Mouse (Mus musculus): ENCODE results near the gene Cpne8. TPM values are rescaled to one million over a fixed set of nuclear protein-coding genes. Genes with fewer than 3 reads are reported as not detected.
A peak's percentile ranks its signal among the peaks of the same experiment; 100 is the strongest.

Cpne8 gene
- polyA plus RNA-seq (2015; fragmentation: Nextera tagmentation; extraction: Ambion mirVana) = 7.2 and 7.7 TPM in 2 replicates

DNA sequence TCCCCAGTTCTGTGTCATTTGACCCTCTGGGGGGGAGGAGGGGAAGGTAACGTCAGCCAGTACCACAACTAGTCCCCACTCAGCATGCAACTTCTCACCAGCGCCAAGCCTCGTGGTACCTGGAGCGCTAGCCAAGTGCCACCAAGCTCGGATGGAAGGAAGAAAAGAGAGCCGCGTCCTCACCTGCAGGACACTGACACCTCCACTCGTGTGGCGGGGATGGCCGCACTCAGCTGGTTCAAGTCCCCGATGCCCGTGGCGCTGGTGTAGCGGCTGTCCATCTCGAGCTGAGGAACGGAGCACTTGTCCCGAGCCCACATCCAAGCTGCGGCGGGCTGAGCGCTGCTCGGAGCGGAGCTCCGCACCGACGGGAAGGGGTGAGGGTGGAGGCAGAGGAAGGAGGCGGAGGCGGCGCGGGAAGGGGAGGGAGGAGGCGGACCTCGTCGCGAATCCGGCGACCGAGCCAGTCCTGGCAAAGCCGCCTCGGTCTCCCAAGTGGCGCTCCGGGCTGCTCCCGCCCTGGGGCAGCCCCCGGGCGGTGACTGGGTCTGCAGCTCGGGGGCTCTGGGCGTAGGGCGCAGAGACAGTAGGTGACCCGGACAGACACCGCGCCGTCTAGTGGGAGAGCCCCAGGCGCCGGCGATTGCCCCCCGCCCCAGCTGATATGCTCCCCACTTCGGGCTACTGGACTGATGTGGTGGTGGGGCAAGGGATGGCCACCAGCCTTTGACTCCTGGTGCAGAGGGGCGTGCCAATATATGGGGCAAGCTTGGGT lies at the start of gene Cpne8:
Gene Cpne8 (minus strand): TSS at position 448 of the 775 bp plus-strand sequence.
- no peak for DNase-seq (ENCODE audit: low spot score)

DNA sequence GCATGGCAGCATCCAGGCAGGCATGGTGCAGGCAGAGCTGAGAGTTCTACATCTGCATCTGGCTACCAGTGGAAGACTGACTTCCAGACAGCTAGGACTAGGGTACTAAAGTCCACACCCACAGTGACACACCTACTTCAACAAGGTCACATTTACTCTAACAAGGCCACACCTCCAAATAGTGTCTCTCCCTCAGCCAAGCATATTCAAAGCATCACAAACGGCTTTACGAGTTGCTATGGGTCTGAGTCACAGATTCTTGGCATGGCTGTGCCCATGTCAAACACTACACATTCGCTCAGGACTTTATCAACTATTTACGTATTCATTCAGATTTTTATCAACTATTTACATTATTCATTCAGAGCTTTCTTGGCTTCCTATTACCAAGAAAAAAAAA lies 38.5 kb upstream of the Cpne8 start:
- no peak for DNase-seq (ENCODE audit: low spot score)

DNA sequence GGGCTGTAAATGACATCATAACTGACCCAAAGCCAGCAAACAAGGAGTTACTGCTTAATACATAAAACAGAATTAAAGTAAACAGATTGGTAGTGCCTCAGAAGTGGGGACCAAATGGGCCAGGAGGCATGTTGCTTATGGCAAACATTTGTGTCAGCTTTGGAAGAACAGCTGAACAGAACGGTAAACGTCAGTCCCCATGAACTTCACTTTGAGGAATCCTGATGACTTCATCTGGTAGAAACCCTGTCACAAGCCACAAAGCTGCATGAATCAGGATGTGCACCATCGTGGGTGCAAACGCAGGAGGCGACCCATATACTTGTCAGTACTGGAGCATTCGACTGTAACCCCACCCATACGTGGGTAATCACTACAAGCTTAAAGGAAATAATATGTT lies 30.1 kb upstream of the Cpne8 start:
- no peak for DNase-seq (ENCODE audit: low spot score)

DNA sequence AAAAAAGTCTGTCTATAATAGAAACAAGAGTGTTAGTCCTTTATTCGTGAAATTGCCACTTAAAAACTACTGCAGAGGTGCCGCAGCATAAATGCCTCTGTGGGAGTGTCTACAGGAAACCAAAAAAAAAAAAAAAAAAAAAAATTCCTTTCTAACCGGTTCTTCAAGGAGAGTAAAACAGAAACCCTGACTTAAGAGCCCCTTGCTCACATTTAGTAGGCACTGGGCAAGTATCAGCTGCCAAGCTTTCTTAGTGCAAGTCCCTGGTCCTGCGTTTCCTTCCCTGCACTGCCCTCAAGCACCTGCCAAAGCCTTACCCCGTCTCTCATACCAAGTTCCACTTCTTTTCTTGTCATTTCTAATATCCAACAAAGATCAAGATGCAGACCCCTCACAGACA lies 25.1 kb upstream of the Cpne8 start:
- DNase-seq (ENCODE audit: low spot score) = no peak

DNA sequence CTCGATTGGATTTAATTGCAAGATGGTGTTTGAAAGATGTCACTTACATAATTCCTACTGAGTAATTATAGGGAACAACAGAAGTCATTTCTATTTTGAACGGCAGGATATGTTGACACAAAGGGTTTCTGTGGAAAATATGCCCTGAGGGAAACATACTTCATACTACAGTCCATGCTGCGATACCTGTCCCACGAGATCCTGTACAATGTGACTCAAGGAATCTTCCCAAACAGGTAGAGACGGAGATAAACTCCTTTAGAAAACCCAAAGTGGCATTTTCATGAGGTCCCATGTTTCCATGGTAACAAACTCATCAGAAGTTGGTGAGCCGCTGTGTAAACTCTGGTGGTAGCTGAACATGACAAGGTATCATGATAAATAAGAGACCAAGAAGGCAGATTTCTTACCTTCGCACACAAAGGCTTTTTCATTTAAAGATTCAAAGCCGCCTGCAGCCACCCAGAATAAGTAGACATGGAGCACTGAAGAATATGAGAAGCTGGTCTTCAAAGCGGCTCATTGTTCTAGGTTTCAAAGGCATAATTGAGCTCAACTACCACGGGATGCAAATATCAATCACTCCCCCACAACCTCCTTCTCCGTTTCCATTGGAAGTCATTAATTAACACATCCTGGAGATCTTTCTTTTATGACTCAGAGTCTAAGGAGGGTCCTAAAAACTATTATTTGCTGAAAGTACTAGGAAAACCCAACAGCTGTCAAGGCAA lies 24.4 kb upstream of the Cpne8 start:
- no peak for DNase-seq (ENCODE audit: low spot score)

DNA sequence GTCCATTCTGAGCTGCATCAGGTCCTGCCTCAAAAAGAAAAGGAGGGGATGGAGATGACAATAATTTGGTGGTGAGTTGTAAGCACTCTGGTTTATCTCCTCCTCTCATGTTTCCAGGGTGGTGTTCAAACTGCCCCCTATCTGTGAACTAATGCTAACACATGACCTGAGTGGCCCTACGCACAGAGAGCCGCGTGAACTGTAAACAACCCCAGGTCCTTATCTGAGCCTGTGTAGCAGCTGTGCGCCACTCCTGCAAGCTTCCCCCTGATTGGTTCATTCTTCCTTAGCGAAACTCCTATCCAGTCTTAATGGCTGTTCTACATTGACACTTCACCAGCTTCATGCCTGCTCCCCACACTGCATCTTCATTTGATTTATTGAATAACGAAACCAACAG lies 7.5 kb upstream of the Cpne8 start:
- no peak for DNase-seq (ENCODE audit: low spot score)

DNA sequence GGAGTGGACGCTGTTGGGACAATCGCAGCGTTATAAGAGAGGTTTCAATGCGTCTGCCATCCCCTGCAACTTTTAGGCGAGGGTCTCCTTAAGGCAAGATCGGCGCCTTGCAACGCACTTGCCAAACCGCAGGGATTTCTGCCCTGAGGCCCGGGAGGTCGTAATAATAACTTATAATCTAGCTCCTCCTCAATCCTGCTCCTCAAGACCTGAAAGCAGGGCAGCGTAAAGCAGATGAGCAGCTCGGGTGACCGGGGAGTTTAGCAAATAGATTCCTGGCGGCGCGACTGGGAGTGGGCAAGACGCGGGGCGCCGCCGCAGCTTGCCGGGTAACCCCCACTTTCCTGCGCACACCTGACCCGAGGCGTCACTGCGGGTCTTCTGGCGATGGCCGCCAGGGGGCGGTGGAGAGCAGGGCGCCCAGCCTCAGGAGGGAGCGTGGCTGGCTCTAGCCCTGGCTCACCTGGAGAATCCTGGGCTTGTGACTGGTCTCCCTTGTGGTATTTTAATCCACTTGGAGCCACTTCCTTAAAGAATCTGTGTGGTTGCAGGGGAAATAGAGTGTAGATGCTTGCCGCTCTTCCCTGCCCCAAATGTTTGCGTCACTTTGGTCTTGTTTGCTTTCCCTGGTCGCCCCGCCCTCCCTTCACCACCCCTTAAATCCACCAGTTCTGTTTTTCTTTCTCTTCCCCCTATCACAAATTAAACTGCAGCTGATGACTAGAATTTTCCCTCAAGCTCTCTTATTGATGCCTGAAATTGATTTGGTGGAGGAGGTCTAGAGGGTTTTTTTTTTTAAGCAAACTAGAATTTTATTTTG lies 738 bp upstream of the Cpne8 start:
- peak; percentile 42 for DNase-seq (ENCODE audit: low spot score)

DNA sequence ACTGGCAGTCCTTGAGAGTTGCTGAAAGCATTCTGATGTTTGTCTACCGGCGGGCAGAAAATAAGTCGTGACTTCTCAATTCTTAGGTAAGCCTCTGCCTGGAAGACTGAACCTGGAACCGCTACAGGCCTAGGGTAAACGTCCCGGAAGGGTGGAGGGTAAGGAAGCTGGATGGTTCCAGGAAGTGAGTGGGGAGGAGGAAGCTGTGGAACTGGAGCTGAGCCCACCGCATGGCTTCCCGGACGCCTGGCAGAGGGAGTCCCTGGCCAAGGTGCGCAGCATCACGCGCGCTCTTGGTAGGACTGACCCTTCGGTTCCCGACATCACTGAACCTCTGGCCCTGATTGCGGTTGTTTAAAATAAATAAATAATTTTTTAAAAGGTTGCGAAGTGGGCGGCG lies 744 bp downstream of the Cpne8 start:
- no peak for DNase-seq (ENCODE audit: low spot score)

DNA sequence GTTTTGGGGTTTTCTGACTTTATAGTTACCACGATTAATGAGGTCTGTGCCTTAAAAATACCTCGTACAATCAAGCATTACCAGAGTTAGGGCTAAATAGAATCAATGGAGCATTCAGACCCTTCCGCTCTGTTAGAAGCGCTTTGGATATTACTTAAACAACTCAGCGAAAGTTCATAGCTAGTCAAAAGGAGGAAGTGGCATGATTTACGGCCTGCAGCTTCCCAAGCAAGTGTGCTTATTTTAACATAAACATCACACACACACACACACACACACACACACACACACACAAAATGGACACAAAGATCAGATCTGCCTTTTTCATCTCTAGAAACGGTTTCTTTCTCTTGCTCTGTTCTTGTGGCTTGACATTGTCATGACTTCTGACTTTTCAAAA lies 9.7 kb downstream of the Cpne8 start:
- DNase-seq (ENCODE audit: low spot score) = no peak

DNA sequence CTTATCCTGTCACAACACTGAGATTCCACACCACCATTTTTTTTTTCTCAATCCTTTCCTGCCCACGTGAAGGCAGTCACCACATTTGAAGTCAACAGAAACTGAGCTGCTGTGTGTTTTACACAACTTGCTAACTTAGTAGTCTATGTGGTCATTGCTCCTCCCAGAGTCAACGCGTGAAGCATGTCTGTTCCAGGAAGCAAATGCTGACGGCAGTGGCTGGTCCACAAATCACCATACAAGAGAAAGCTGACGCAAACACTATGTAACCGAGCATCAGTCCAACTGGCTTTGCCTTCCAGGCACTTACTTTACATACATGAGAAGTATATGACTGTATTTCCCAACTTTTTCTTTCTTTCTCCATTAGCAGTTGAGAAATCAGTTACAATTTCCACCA lies 12.3 kb downstream of the Cpne8 start:
- no peak for DNase-seq (ENCODE audit: low spot score)

DNA sequence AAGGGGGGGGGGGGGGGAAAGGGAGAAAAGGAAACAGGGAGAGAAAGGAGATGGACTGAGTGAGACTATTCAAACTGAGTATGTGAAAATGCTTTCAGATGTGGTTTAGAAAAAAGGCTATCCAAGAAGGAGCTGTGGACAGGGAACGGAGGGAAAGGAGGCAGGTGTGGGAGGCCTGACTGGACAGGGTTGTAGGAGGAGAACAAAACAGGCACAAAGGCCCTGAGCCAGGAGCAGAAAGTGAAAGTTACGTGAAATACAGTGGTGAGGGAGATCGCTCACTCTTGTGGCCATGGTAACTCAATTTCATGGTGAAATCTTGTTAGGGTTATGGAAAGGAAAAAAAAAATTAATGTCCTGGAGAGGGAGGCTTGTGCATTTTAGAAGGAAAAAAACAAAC lies 14.6 kb downstream of the Cpne8 start:
- DNase-seq (ENCODE audit: low spot score) = no peak

DNA sequence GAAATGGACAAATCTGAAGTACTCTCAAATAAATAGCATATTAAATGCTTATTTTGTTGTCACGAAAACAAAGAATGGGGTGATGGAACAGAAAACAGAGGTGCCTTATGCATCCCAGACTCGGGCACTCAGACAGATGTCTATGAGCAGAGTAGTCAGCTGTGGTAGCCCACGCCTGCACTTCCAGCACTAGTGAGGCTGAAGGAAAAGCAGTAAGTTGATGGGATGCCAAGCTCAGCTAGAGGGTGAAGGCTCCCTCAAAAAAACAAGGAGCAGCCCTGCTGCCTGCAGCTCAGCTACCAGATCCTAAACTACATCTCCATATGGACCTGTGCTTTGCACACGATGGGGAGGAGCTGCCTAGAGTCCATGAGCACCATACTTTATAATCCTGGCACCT lies 15.6 kb downstream of the Cpne8 start:
- no peak for DNase-seq (ENCODE audit: low spot score)

DNA sequence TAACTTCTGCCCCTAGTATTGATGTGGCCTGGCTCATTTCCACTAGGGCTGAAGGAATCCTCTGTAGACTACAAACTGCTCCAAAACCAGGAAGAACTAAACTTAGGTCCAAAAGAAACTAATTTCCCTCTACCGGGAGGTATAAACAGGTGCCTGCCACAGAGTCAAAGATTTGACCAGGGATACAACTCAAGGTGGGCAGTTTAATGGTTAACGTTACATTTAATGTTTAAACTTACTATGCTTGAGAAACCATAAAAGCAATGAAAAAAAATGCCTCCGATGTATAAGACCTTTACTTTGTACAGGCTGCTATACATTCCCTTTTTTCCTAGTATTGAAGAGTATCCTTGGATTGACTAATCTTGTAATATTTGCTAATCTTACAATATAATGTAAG lies 18.5 kb downstream of the Cpne8 start:
- DNase-seq (ENCODE audit: low spot score) = no peak

DNA sequence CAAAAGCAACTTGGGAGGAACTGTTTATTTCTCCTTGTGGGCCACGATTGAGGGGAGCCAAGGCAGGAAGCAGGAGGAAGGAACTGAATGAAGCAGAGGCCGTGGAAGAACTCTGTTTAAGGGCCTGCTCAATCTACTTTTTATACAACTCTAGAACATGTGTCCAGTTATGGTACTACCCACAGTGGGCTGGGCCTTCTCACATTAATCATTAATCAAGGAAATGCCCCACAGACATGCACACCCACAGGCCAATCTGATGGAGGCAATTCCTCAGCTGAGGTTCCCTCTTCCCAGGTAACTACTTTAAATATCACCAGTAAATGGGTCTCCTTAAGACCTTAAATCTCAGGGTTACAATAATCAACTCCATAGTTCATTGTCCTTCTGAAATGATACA lies 21.2 kb downstream of the Cpne8 start:
- no peak for DNase-seq (ENCODE audit: low spot score)

DNA sequence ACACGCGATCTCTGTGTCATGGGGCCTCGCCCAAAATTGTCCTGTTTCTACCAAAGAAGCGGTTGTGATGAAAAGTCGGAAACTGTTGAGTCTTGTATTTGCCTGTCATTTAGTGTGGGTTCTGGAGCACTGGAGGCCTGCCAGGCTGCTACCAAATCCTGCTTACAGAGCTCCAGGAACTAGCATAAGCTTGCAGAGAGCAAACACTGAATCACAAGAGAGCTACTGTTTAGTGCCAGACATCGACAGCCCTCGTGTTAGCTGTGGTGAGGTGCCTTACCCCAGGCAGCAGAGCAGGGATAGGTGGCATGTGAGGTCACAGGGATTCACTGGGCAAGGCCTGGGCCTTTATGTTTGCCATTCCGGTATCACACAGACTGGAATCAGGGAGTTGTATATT lies 22.7 kb downstream of the Cpne8 start:
- DNase-seq (ENCODE audit: low spot score) = no peak

DNA sequence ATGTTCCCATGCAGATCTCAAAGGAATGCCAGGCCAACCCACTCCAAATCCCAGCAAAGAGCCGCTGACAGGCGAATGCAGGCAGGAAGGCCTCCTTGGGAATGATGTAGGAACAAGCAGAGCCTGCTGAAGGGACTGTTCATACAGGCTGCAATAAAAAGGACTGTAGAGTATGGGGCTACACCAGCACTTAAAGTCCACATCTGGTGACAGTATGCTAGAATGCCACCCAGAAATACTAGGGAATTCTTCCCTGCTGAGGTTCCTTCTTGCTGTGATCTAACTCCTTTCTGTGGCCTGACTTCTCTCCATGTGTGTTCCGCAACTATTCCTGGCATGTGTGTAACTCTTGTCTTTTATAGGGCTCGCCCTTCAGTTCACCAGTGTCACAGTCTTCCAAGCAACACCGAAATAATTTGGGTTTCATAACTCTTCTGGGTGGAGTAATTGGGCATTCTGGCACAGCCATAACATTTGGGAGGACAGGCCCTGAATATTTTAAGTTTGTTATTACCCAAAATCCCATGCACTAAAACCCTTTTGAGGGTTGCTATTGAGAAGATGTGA lies 32.1 kb downstream of the Cpne8 start:
- DNase-seq (ENCODE audit: low spot score) = no peak

DNA sequence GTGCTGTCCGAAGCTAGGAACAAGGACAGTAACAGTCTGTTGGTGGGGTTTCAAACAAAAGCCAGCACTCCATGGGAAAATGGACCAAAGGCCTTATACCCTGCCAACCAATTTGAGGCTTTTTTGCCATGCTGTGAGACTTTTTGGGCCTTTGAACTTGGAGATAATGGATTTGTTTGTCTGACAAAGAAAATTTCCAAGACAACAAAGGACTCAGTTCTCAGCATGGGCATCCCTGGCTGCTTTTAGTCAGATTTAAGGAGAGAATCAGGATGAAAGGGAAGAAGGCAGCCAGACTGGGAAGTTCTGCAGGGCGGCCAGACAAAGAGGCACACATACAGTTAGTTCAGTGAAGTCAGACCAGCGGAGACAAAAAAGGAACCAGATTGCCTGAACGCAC lies 32.9 kb downstream of the Cpne8 start:
- DNase-seq (ENCODE audit: low spot score) = no peak

DNA sequence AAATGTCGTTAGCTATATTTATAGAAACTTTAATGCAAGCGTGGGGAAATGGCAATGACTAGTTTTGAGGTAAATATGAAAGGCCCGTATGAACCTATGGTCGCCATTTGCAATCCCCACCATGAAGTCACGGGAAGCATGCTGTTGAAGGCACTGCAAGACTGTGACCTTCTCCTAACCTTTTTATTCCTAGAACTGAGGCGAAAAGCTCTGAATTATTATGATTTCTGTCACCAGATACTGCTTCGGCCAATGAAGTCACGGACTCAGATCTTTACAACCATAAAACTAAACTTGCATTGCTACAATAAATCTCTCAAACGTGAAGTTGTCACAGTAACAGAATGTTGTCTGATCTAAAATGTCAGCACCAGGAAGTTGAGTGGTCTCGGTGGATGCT lies 33.4 kb downstream of the Cpne8 start:
- no peak for DNase-seq (ENCODE audit: low spot score)

DNA sequence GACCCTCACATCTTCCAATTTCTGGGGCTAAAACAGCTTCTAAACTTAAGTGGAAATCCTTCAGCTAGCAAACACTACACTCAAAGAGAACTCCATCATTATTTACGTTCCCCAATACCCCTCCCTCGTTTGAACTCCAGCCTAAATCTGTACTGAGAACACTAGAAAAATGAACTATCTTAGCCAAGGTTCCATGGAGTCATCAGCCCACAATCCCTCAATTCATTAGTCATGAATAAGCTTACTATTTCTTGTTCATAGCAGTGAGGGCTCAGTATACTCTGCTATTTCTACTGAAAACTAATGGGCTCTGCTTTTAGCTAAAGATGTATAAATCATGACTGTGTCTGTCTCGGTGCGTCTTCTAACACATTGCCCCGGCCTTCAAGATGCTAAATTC lies 55.0 kb downstream of the Cpne8 start:
- DNase-seq (ENCODE audit: low spot score) = no peak

DNA sequence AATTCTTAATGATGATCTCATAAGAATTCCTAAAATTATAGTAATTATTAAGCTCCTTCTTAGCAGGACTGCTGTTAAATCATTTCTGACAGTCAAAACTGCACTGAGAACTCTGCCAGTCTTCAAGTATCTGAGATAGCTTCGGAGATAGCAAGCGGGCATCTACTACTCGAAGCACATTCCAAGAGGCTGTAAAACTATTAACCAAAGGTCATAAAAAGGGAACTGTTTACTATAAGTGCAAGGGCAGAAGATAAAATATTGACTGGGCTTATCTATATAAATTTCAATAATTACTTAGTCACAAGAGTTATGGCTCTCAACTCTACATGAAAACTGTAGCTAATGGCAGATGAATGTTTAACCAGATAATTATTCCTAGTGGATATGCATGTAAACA lies 57.2 kb downstream of the Cpne8 start:
- no peak for DNase-seq (ENCODE audit: low spot score)

DNA sequence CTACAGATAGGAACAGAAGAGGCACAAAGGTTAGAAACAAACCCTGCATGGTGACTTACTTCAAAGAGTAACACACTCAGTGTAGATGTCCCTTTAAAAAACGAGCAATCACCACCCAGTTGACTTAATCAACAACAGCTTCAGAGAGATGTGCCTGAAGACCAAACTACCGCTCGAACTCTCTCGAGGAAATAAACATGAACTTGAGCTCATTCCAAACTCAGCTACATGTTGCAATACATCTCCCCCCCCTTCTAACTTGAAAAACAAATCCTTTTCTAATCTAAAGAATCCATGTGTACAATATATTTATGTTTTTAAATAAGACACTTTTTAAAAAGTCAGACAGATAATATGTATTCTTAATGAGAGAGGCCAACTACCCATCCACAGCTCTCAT lies 59.5 kb downstream of the Cpne8 start:
- no peak for DNase-seq (ENCODE audit: low spot score)

All from thymus, postnatal 0 days (tissue).